Mouse (Mus musculus): ENCODE measurements around the gene Cenpf. TPM values are rescaled to one million over a fixed set of nuclear protein-coding genes. Genes with fewer than 3 reads are reported as not detected.
"Not testable (repeated sequence)": the region's sequence is repeated elsewhere in the genome, so short reads cannot be mapped to it uniquely, and the experiment has no call there.

Gene Cenpf
- polyA plus RNA-seq, 1 experiment from 2014 or later, result 89.3 TPM

DNA sequence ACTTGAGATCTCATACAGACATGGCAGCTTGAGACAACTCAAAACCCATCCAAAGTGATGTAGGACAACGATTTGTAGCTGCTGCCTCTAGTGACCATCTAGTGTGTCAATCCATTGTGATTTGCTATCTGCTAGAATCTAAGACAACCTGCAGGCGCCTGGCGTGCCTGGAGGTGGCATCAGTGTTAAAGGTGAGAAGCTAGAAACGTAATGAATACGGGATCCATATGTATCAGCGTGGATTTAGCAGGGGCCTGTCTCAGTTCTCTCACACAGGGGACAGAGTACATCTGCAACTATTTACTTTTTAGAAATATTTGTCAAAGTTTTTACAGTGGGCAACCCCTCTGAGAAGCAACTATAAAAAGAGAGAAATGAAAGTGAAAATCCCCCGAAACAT is 15.3 kb upstream of the Cenpf start:
- Histone ChIP-seq H3K27ac (ENCODE audit: low read length) (no peak overlapping the region), H3K36me3 (ENCODE audit: control insufficient read depth, insufficient read depth, low read length) (no peaks in the 10 kb centered on the region), H3K27me3 (ENCODE audit: control insufficient read depth, insufficient read depth, low read length) (no peaks in the 10 kb centered on the region), H3K4me2 (replicated peaks; ENCODE audit: low read depth, low read length) (no peak overlapping the region), H3K9ac (replicated peaks; ENCODE audit: low read depth, low read length) (no peak overlapping the region), H3K4me3 (ENCODE audit: low read depth, low read length) (no peak overlapping the region), H3K9me3 (ENCODE audit: control insufficient read depth, low read depth, low read length) (no peaks in the 10 kb centered on the region), H3K4me1 (ENCODE audit: control insufficient read depth, insufficient read depth, low read length) (no peaks in the 10 kb centered on the region)
- WGBS, result 38% methylated on average over 7 of the region's 7 CpGs
- no peak for ATAC-seq (ENCODE audit: insufficient number of reproducible peaks, insufficient read depth, low FRiP score, low read depth)

DNA sequence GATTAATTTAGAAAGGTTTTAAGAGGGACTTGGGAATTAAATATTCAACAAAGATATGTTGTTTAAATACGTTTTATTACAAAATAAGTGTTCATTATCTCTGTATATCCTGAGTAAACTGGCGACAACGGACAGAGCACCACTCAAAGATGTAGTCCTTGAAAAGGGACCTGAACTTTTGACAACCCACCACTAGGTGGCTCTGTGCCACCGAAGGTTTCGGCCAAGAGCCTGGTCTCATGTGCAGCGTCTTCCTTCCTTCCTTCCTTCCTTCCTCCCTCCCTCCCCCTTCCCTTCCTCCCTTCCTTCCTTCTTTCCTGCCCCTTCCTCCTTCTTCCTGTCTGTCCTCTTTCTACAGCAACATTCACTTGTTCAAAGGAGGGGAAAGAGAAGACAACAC is 13.1 kb upstream of the Cenpf start:
- H3K9me3 ChIP-seq (ENCODE audit: control insufficient read depth, low read depth, low read length), result no peaks in the 10 kb centered on the region
- no peak overlapping the region for H3K4me3 ChIP-seq (ENCODE audit: low read depth, low read length)
- H3K9ac ChIP-seq (replicated peaks; ENCODE audit: low read depth, low read length), result no peak overlapping the region
- H3K4me2 ChIP-seq (replicated peaks; ENCODE audit: low read depth, low read length), result no peak overlapping the region
- no peak; the same call in 1 of the 2 replicates for ATAC-seq (ENCODE audit: insufficient number of reproducible peaks, insufficient read depth, low FRiP score, low read depth)
- no peaks in the 10 kb centered on the region for H3K27me3 ChIP-seq (ENCODE audit: control insufficient read depth, insufficient read depth, low read length)
- H3K36me3 ChIP-seq (ENCODE audit: control insufficient read depth, insufficient read depth, low read length), result no peaks in the 10 kb centered on the region
- H3K27ac ChIP-seq (ENCODE audit: low read length), result no peak overlapping the region
- no peaks in the 10 kb centered on the region for H3K4me1 ChIP-seq (ENCODE audit: control insufficient read depth, insufficient read depth, low read length)
- WGBS, result 2% methylated on average over 6 of the region's 6 CpGs

DNA sequence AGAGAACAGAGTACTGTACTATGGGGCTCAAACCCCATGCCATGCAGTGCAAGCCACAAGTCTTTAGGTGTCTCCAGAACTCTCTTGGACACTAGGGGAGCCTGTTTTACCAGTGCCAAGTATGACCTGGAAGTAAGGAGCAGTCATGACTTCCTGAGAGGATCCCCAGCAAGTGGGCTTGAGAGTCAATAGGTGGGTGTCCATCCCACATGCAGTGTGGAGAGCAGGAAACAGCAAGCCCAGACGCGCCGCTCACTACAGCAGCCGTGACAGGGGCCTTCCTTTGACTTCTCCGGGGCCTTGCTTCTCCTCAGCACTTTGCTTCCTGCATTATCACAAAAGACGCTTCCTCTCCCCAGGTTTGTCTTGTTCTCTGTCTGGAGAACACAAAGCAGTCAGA is 12.3 kb upstream of the Cenpf start:
- Histone ChIP-seq H3K9ac (replicated peaks; ENCODE audit: low read depth, low read length) (no peak overlapping the region), H3K27ac (ENCODE audit: low read length) (no peak overlapping the region), H3K36me3 (ENCODE audit: control insufficient read depth, insufficient read depth, low read length) (no peaks in the 10 kb centered on the region), H3K4me2 (replicated peaks; ENCODE audit: low read depth, low read length) (no peak overlapping the region), H3K9me3 (ENCODE audit: control insufficient read depth, low read depth, low read length) (no peaks in the 10 kb centered on the region), H3K4me1 (ENCODE audit: control insufficient read depth, insufficient read depth, low read length) (no peaks in the 10 kb centered on the region), H3K27me3 (ENCODE audit: control insufficient read depth, insufficient read depth, low read length) (no peaks in the 10 kb centered on the region), H3K4me3 (ENCODE audit: low read depth, low read length) (no peak overlapping the region)
- 82% methylated on average over 6 of the region's 6 CpGs for WGBS
- no peak for ATAC-seq (ENCODE audit: insufficient number of reproducible peaks, insufficient read depth, low FRiP score, low read depth)

DNA sequence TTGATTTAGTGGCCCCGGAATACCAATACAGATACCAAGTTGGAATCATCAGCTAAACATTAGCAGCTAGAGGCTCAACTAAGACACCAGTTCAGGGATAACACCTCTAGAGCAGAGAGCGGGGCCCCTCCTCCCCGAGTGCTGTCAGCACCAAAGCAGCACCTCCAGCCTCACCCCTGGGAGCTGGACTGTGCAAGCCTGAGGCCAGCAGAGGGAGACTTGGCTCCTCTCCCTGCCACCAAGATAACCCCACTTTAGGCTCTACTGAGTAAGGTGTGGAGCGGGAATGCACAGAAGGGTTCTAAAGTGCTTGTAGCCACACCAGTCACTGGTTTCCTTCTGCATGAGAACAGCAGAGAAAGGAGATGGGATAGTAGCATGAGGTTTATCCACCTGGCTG is 10.5 kb upstream of the Cenpf start:
- whole genome bisulfite sequencing, result 56% methylated on average over 4 of the region's 4 CpGs
- no peak for ATAC-seq (ENCODE audit: insufficient number of reproducible peaks, insufficient read depth, low FRiP score, low read depth)

DNA sequence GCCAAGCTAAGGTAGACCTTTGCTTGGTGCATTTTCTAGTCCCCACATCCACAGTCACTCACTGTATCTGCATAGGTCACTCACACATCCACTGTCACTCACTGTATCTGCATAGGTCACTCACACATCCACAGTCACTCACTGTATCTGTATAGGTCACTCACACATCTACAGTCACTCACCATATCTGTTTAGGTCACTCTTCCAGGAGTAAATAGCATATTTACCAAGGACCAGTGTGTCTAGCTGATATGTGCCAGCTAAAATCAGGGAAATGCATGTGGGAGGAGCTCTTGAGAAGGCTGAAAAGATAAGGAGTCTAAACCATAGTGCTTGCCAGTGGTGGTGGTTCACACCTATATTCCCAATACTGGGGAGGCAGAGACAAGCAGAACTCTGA is 7.4 kb upstream of the Cenpf start:
- no peak overlapping the region for H3K4me2 ChIP-seq (replicated peaks; ENCODE audit: low read depth, low read length)
- H3K4me3 ChIP-seq (ENCODE audit: low read depth, low read length), result no peak overlapping the region
- ATAC-seq (ENCODE audit: insufficient number of reproducible peaks, insufficient read depth, low FRiP score, low read depth), result no peak; the same call in 1 of the 2 replicates
- no peaks in the 10 kb centered on the region for H3K9me3 ChIP-seq (ENCODE audit: control insufficient read depth, low read depth, low read length)
- H3K4me1 ChIP-seq (ENCODE audit: control insufficient read depth, insufficient read depth, low read length), result no peaks in the 10 kb centered on the region
- H3K36me3 ChIP-seq (ENCODE audit: control insufficient read depth, insufficient read depth, low read length), result no peaks in the 10 kb centered on the region
- no peak overlapping the region for H3K27ac ChIP-seq (ENCODE audit: low read length)
- H3K9ac ChIP-seq (replicated peaks; ENCODE audit: low read depth, low read length), result no peak overlapping the region
- no peaks in the 10 kb centered on the region for H3K27me3 ChIP-seq (ENCODE audit: control insufficient read depth, insufficient read depth, low read length)

More for the DNA sequence above, 10.5 kb upstream of the Cenpf start:
- Histone ChIP-seq H3K9me3 (ENCODE audit: control insufficient read depth, low read depth, low read length) (no peaks in the 10 kb centered on the region), H3K27me3 (ENCODE audit: control insufficient read depth, insufficient read depth, low read length) (no peaks in the 10 kb centered on the region), H3K27ac (ENCODE audit: low read length) (no peak overlapping the region), H3K36me3 (ENCODE audit: control insufficient read depth, insufficient read depth, low read length) (no peaks in the 10 kb centered on the region), H3K4me3 (ENCODE audit: low read depth, low read length) (no peak overlapping the region), H3K4me2 (replicated peaks; ENCODE audit: low read depth, low read length) (no peak overlapping the region), H3K4me1 (ENCODE audit: control insufficient read depth, insufficient read depth, low read length) (no peaks in the 10 kb centered on the region), H3K9ac (replicated peaks; ENCODE audit: low read depth, low read length) (no peak overlapping the region)

DNA sequence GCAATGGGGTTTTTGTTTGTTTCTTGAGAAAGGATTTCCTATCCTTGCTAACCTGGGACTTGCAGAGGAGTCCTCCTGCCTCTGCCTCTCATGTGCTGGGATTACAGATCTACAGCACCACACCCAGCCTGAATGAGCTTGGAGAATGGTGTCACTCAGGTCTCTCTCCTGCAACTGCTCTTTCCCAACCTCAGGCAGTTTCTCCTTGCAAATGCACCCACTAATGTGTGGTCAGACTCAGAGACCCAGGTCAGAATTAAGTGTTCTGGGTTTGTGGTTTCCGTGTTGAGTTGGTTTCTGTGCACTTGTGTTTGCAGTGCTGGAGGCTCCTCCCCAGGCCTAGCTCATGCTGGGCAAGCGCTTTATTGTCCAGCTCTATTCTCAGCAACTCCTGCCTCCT is 6.5 kb upstream of the Cenpf start:
- 80% methylated on average over 2 of the region's 2 CpGs for WGBS

DNA sequence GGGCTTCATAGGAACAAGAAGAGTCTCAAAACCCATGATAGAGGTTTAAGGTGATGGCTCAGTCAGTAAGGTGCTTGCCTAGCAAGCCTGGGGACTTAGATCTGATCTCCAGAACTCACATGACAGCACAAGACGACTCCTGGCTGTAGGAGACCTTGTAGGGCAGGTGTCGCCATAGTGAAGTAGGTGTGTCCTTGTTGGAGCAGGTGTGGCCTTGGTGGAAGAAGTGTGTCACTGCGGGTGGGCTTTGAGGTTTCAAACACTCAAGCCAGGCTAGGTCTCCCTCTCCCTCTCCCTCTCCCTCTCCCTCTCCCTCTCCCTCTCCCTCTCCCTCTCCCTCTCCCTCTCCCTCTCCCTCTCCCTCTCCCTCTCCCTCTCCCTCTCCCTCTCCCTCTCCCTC is 4.6 kb upstream of the Cenpf start:
- not testable (repeated sequence) for H3K4me1 ChIP-seq (ENCODE audit: control insufficient read depth, insufficient read depth, low read length); H3K4me2 ChIP-seq (replicated peaks; ENCODE audit: low read depth, low read length); H3K27me3 ChIP-seq (ENCODE audit: control insufficient read depth, insufficient read depth, low read length); ATAC-seq (ENCODE audit: insufficient number of reproducible peaks, insufficient read depth, low FRiP score, low read depth); H3K36me3 ChIP-seq (ENCODE audit: control insufficient read depth, insufficient read depth, low read length); H3K9ac ChIP-seq (replicated peaks; ENCODE audit: low read depth, low read length); H3K27ac ChIP-seq (ENCODE audit: low read length); H3K9me3 ChIP-seq (ENCODE audit: control insufficient read depth, low read depth, low read length); H3K4me3 ChIP-seq (ENCODE audit: low read depth, low read length)
- 31% methylated on average over 3 of the region's 3 CpGs for WGBS

More for the DNA sequence above, 6.5 kb upstream of the Cenpf start:
- Histone ChIP-seq H3K27ac (ENCODE audit: low read length) (no peak overlapping the region), H3K27me3 (ENCODE audit: control insufficient read depth, insufficient read depth, low read length) (no peaks in the 10 kb centered on the region), H3K9me3 (ENCODE audit: control insufficient read depth, low read depth, low read length) (no peaks in the 10 kb centered on the region), H3K4me3 (ENCODE audit: low read depth, low read length) (no peak overlapping the region), H3K4me2 (replicated peaks; ENCODE audit: low read depth, low read length) (no peak overlapping the region), H3K9ac (replicated peaks; ENCODE audit: low read depth, low read length) (no peak overlapping the region), H3K36me3 (ENCODE audit: control insufficient read depth, insufficient read depth, low read length) (no peaks in the 10 kb centered on the region), H3K4me1 (ENCODE audit: control insufficient read depth, insufficient read depth, low read length) (no peaks in the 10 kb centered on the region)
- no peak for ATAC-seq (ENCODE audit: insufficient number of reproducible peaks, insufficient read depth, low FRiP score, low read depth)

DNA sequence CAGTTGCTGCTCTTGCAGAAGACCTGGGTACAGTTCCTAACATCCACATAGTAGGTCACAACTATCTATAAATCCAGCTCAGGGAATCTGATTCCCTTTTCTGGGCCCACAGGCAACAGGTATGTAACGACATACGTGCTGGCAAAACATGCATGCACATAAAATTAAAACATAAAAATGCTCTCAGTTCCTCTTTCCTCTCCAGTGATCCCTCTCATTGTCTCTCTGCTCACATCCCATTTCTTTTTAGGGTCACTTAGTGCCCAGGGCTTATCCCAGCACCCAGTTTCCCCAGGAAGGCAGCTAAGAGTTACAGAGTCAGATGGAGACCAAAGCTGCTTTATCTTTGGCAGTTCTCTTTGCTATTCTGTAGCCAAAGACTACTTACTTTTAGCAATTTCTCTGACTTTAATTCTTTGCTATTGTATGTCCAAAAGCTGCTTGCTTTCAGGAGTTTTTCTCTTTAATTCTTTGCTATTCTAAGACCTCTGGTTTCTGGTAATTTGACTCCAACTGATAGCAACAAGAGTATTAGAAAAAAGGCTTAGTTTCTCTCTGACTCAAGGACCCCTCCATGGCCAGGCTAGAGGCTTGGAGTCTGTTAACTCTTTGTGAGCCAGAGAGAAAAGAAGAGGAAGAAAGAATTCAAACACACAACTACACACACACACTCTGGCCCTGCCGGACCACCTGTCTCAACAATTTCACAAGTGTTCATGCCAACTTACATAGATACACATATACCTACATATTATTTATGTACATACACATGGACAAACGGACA is 1.4 kb upstream of the Cenpf start:
- Histone ChIP-seq H3K4me2 (replicated peaks; ENCODE audit: low read depth, low read length) (peak overlapping the region; percentile 58), H3K4me1 (ENCODE audit: control insufficient read depth, insufficient read depth, low read length) (peaks cover 7% of the 10 kb centered on the region; the same call in 1 of the 2 replicates), H3K27me3 (ENCODE audit: control insufficient read depth, insufficient read depth, low read length) (no peaks in the 10 kb centered on the region), H3K9me3 (ENCODE audit: control insufficient read depth, low read depth, low read length) (no peaks in the 10 kb centered on the region), H3K9ac (replicated peaks; ENCODE audit: low read depth, low read length) (no peak overlapping the region), H3K36me3 (ENCODE audit: control insufficient read depth, insufficient read depth, low read length) (peaks cover 3% of the 10 kb centered on the region; the same call in 1 of the 2 replicates), H3K4me3 (ENCODE audit: low read depth, low read length) (peak overlapping the region; percentile 78), H3K27ac (ENCODE audit: low read length) (no peak overlapping the region)
- ATAC-seq (ENCODE audit: insufficient number of reproducible peaks, insufficient read depth, low FRiP score, low read depth), result no peak
- 36% methylated on average over 4 of the region's 4 CpGs for WGBS

DNA sequence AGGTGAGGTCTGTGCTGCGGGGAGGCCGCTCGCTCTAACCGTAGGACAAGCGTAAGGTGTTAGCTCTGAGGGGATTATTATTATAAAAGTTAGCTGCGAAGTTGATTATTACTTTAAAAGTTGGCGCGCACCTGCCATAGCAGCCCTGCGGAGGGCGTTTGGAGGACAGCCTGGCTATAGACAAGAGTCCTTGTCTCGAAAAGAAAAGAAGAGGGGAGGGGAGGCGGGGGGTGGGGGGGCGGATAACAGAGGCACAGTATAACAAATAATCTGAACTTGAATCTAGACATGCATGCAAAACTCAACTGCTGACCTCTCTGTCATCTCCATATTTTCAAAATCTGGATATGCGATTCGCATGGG is 483 bp upstream of the Cenpf start:
- Histone ChIP-seq H3K4me3 (ENCODE audit: low read depth, low read length) (peak overlapping the region; percentile 78), H3K4me1 (ENCODE audit: control insufficient read depth, insufficient read depth, low read length) (peaks cover 7% of the 10 kb centered on the region; the same call in 1 of the 2 replicates), H3K9ac (replicated peaks; ENCODE audit: low read depth, low read length) (peak overlapping the region; percentile 15; the same call in 1 of the 2 replicates), H3K27ac (ENCODE audit: low read length) (no peak overlapping the region), H3K9me3 (ENCODE audit: control insufficient read depth, low read depth, low read length) (no peaks in the 10 kb centered on the region), H3K36me3 (ENCODE audit: control insufficient read depth, insufficient read depth, low read length) (peaks cover 9% of the 10 kb centered on the region; the same call in 1 of the 2 replicates), H3K4me2 (replicated peaks; ENCODE audit: low read depth, low read length) (peak overlapping the region; percentile 58), H3K27me3 (ENCODE audit: control insufficient read depth, insufficient read depth, low read length) (no peaks in the 10 kb centered on the region)
- WGBS, result 0% methylated on average over 15 of the region's 15 CpGs
- ATAC-seq (ENCODE audit: insufficient number of reproducible peaks, insufficient read depth, low FRiP score, low read depth), result no peak
